Mouse (Mus musculus): ENCODE data around the gene Gm5678.
"Not testable (repeated sequence)": the region's sequence is repeated elsewhere in the genome, so short reads cannot be mapped to it uniquely, and the experiment has no call there.

The Gm5678 gene

GRCm38 (mm10) chr16:93608731-93609130 lies 19.2 kb upstream of the Gm5678 start:
- DNase-seq: no peak

- DNase-seq: no peak
Observed at GRCm38 (mm10) chr16:93609796-93610195, 18.1 kb upstream of the Gm5678 start.

DNA sequence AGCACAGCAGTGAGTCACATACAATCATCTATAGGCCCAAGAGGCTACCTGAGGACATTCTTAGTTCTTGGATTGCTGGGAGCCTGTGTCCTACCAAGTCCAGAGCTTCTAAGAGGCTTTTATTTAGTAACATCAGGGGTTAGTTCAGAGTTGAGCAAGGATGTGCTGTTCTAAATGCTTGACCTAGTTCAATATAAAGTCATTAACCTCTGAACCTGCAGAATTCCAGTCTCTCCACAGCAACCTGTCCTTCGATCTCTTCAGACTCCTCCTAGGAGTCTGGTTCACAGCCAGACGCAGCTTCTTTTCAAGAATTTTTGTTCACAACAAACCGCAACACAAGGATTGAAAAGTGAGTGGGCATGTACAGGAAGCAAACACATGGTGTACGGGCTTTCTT lies 16.9 kb upstream of the Gm5678 start:
- DNase-seq: peak; percentile 22

GRCm38 (mm10) chr16:93615118-93615870 lies 12.6 kb upstream of the Gm5678 start:
- DNase-seq: peak; percentile 80

DNA sequence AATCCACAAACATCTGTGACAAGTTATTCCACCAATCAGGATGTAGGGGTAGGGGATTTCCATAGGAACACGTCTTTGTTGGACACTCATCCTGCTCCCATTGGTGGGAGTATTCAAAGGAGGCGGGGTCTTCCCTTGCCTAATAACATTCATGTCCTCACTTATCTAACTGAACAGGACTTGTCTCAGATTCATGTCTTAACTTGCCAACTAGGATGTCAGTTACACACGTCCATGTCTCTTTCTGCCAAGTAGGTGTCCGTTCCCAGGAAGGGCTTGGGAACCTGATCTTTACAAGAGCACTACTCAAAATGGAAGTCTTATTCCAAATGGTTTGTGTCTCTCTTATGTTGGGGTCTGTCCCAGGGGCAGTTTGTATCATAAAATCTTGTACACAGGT lies 4.1 kb upstream of the Gm5678 start:
- DNase-seq: not testable (repeated sequence)

DNA sequence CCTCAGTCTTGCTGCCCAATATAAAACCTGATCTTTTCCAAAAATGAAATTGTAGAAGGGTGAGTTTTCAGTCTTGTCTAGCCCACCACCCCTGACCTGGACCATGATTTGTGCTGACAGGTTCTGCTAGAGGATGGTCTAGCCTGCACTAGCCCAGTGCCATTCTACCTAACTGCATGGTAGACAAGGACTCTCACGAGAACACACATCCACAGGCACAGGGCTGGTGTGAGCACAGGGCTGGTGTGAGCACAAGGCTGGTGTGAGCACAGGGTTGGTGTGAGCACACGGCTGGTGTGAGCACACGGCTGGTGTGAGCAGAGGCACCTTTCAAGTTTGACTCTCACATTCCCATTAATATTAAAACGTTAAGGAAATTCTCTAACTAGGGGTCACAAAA lies 3.2 kb upstream of the Gm5678 start:
- DNase-seq: no peak

GRCm38 (mm10) chr16:93626745-93627144 lies 1.2 kb upstream of the Gm5678 start:
- peak; percentile 65 for DNase-seq

DNA sequence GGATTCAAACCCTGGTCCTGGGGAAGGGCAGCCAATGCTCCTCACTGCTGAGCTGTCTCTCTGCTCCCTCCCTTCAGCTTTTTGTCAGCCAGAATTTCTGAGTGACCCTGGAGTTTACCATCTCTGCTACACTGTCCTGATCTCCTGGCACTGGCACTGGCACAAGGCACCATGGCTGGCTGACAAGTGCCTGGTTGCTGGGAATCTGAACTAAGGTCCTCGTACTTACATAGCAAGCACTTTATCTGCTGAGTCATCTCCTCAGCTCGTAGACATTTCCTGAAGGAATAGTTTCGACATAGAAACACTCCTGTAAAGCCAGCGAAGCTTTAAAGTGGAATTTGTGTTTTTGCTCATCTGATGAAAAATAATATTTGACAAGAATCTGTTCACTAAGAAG lies 16.1 kb downstream of the Gm5678 start:
- DNase-seq: no peak

- no peak for DNase-seq
Observed at GRCm38 (mm10) chr16:93648441-93649183, 20.7 kb downstream of the Gm5678 start.

GRCm38 (mm10) chr16:93667976-93668375 lies 40.1 kb downstream of the Gm5678 start:
- no peak for DNase-seq

- no peak for DNase-seq
Observed at GRCm38 (mm10) chr16:93669521-93669920, 41.6 kb downstream of the Gm5678 start.

- DNase-seq: not testable (repeated sequence)
Observed at GRCm38 (mm10) chr16:93670466-93670865, 42.6 kb downstream of the Gm5678 start.

DNA sequence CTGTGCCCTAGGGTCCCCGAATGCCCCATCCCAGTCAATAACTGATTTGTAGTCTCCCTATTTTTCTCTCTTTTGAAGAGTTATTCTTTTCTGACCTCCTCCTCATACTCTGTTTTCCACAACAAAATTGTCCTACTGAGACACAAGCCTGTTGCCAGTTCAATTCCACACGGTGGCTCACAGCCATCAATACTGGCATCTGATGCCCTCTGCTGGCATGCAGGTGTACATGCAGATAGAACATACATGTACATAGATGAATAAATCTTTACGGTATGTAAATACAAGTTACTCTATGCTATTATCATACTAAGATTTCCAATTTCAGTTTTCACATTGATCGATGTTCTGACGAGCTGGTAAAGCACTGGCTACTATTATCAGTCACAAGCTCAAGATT lies 43.2 kb downstream of the Gm5678 start:
- DNase-seq: no peak

GRCm38 (mm10) chr16:93676376-93676775 lies 48.5 kb downstream of the Gm5678 start:
- no peak for DNase-seq

DNA sequence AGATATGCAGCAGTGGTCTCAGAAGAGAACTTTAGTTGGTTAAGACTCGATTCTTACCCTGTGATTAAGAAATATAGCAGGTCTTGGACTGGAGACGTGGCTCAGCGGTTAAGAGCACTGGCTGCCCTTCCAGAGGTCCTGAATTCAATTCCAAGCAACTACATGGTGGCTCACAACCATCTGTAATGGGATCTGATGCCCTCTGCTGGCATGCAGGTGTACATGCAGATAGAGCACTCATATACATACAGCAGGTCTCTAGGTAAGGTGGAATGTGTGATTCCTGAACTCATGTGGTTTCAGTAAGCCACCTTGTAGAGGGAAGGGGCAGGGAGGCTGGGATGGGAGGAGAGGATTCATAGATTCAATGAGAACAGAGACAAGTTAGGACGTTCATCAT lies 50.3 kb downstream of the Gm5678 start:
- no peak for DNase-seq

GRCm38 (mm10) chr16:93679165-93679564 lies 51.3 kb downstream of the Gm5678 start:
- DNase-seq: no peak

Data from kidney, postnatal 14 days (tissue).